Mouse (Mus musculus) c-Kit-positive CD71-negative TER-119-negative erythroid progenitor cells, embryonic 14.5 days (primary cell): ENCODE results near the gene Zfp523.

Experiments used
- DNase-seq: peaks from one replicate; pipeline ENCODE4 v3.0.0-alpha.2; 2013; ENCODE audit warnings: low read depth

Gene Zfp523

GRCm38 (mm10) chr17:28160361-28160760 is 16.6 kb upstream of the Zfp523 start:
- no peak for DNase-seq

GRCm38 (mm10) chr17:28161310-28161881 is 15.5 kb upstream of the Zfp523 start:
- no peak for DNase-seq

- peak; percentile 58 for DNase-seq
Observed at GRCm38 (mm10) chr17:28163666-28164065, 13.3 kb upstream of the Zfp523 start.

- no peak for DNase-seq
Observed at GRCm38 (mm10) chr17:28170460-28171305, 6.2 kb upstream of the Zfp523 start.

- no peak for DNase-seq
Observed at GRCm38 (mm10) chr17:28172690-28173089, 4.2 kb upstream of the Zfp523 start.

GRCm38 (mm10) chr17:28177540-28178046 is 664 bp downstream of the Zfp523 start:
- no peak for DNase-seq

GRCm38 (mm10) chr17:28180331-28180730 is 3.4 kb downstream of the Zfp523 start:
- no peak for DNase-seq

GRCm38 (mm10) chr17:28180783-28181544 is 4.0 kb downstream of the Zfp523 start:
- DNase-seq: peak; percentile 52

- no peak for DNase-seq
Observed at GRCm38 (mm10) chr17:28184971-28185638, 8.2 kb downstream of the Zfp523 start.

GRCm38 (mm10) chr17:28188313-28188712 is 11.4 kb downstream of the Zfp523 start:
- DNase-seq: no peak

- no peak for DNase-seq
Observed at GRCm38 (mm10) chr17:28192754-28193153, 15.8 kb downstream of the Zfp523 start.

GRCm38 (mm10) chr17:28193559-28193958 is 16.6 kb downstream of the Zfp523 start:
- DNase-seq: no peak

GRCm38 (mm10) chr17:28195033-28195432 is 18.1 kb downstream of the Zfp523 start:
- DNase-seq: no peak

GRCm38 (mm10) chr17:28197646-28198045 is 20.7 kb downstream of the Zfp523 start:
- no peak for DNase-seq

- DNase-seq: no peak
Observed at GRCm38 (mm10) chr17:28201982-28202381, 25.1 kb downstream of the Zfp523 start.

- no peak for DNase-seq
Observed at GRCm38 (mm10) chr17:28204052-28204720, 27.3 kb downstream of the Zfp523 start.

GRCm38 (mm10) chr17:28205443-28205842 is 28.5 kb downstream of the Zfp523 start:
- no peak for DNase-seq

GRCm38 (mm10) chr17:28207092-28207491 is 30.2 kb downstream of the Zfp523 start:
- DNase-seq: no peak

- peak; percentile 83 for DNase-seq
Observed at GRCm38 (mm10) chr17:28207591-28208313, 30.8 kb downstream of the Zfp523 start, which contains the start of gene Def6. Def6 (plus strand) TSS chr17:28207778.

GRCm38 (mm10) chr17:28208314-28208612 is 31.3 kb downstream of the Zfp523 start:
- DNase-seq: no peak
